Mouse (Mus musculus): ENCODE measurements around the gene Rnaseh2c.

- TF ChIP-seq CTCF (IDR thresholded peaks at IDR 0.05; ENCODE audit: extremely low read depth, insufficient read depth, insufficient read length, insufficient replicate concordance) (no peak), POLR2A (IDR thresholded peaks at IDR 0.05; ENCODE audit: low read depth, low read length) (no peak)
These were observed 9.8 kb upstream of the Rnaseh2c start for GRCm38 (mm10) chr19:5591888-5592287.

All from spleen, adult 2 months (tissue).